Mouse (Mus musculus) G1E (cell line): ENCODE measurements around the gene Fggy. TPM values are rescaled to one million over a fixed set of nuclear protein-coding genes. Genes with fewer than 3 reads are reported as not detected.

Experiments
- ATAC-seq: 2 replicates; pipeline ENCODE4 v1.8.0; 2016; ENCODE audit warnings: mild to moderate bottlenecking; ENCODE audit not compliant: insufficient number of reproducible peaks, poor library complexity, low FRiP score, severe bottlenecking; ENCODE audit errors: extremely low read depth
- DNase-seq: peaks from one replicate; pipeline ENCODE4 v3.0.0; 2012; ENCODE audit warnings: low spot score
- H3K27me3 ChIP-seq: 2 replicates; pipeline ENCODE4 v1.6.1; 2012; ENCODE audit warnings: mild to moderate bottlenecking, low read length, inconsistent platforms; ENCODE audit not compliant: insufficient read depth
- H3K36me3 ChIP-seq: replicated peaks from 2 replicates; pipeline ENCODE3; 2012; ENCODE audit warnings: mild to moderate bottlenecking, inconsistent platforms
- H3K4me1 ChIP-seq: 2 replicates; pipeline ENCODE4 v1.6.1; 2012; ENCODE audit warnings: low read depth, low read length, inconsistent platforms, mixed read lengths; ENCODE audit not compliant: insufficient read depth
- H3K4me3 ChIP-seq: 2 replicates; pipeline ENCODE4 v1.5.1; 2012; ENCODE audit warnings: low read depth, mild to moderate bottlenecking, inconsistent platforms, low read length, moderate library complexity, mixed read lengths
- H3K9me3 ChIP-seq: replicated peaks from 2 replicates; pipeline ENCODE4 v1.6.1; 2012; ENCODE audit warnings: inconsistent platforms
- CTCF ChIP-seq: IDR thresholded peaks from 2 replicates; pipeline ENCODE4 v1.5.1; 2012; ENCODE audit warnings: low read depth, low read length, inconsistent platforms, mixed read lengths
- GATA1 ChIP-seq: IDR thresholded peaks from 2 replicates; pipeline ENCODE4 v1.6.1; 2012; ENCODE audit warnings: borderline replicate concordance, low read length, inconsistent platforms, mixed read lengths
- GATA2 ChIP-seq: IDR thresholded peaks from 2 replicates; pipeline ENCODE4 v1.6.1; 2012; ENCODE audit warnings: low read depth, low read length, inconsistent platforms, borderline replicate concordance
- POLR2AphosphoS5 ChIP-seq: IDR thresholded peaks from 2 replicates; pipeline ENCODE4 v1.6.1; 2012; ENCODE audit warnings: low read depth, low read length, inconsistent platforms; ENCODE audit not compliant: insufficient replicate concordance
- TAL1 ChIP-seq: conservative IDR thresholded peaks from 2 replicates; pipeline ENCODE4 v1.6.1; 2012; ENCODE audit warnings: low read depth, low read length, inconsistent platforms, mixed read lengths
- polyA plus RNA-seq: library from polyadenylated mRNA; stranded (reverse); fragments of >175 nt; gene quantifications from 2 replicates; pipeline ENCODE4 v1.2.3, GENCODE M21; 2012
- total RNA-seq, 2 experiments: library from RNA; stranded (forward) in 1 of 2; stranded (reverse) in 1 of 2; fragments of 200-1000 nt in 1 of 2; fragments of >200 nt in 1 of 2; fragmentation: Nextera tagmentation in 1 of 2; gene quantifications; 2 replicates each; pipeline ENCODE4 v1.2.3; 2014 to 2017

Gene Fggy
- total and polyA plus RNA-seq, 3 experiments = not detected

DNA sequence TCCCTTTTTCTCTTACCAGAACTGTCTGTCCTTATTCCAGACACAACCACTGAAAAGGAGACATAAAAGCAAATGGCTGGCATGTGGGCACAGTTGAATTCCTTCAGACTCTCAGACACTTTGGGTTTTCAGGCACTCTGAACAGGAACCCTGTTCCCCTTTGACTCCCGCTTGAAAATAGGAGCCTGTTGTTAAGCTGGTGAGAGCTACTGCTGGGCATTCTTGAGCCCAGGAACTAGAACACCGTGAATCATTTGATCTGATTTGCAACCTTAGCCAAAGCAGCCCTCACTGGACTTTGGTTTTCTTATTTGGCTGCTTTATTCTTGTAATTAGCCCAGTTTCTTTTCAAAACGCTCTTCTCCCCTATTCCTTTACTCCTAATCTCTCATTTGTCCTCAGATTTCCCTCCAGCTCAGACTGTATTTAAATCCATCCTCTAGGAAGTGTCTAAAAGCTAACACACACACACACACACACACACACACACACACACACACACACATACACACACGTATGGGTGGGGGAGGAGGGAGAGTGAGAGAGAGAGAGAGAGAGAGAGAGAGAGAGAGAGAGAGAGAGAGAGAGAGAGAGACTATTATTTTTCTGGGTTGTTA, 96.1 kb downstream of the Fggy start:
- no peak overlapping the region for H3K4me3 ChIP-seq
- no peaks in the 10 kb centered on the region for H3K36me3 ChIP-seq

DNA sequence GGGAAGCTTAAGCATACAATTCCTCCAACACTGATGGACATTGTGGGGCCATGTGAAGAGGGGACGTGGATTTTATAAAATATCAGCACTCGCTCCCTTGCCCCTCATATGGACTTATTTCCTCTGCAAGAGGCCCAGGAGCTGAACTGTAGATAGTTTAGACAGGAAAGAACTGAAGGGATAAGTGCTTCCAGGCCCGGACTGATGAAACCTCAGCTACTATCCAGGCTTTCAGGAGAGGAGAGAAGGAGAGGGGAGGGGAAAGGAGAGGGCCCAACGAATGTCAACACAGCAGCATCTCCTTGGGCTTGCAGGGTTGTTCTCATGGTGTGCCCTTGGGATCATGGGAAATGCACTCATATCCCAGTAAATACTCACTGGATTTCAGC, 96.6 kb downstream of the Fggy start:
- H3K36me3 ChIP-seq = no peaks in the 10 kb centered on the region
- DNase-seq (no peak), ATAC-seq (no peak)
- no peaks in the 10 kb centered on the region for H3K27me3 ChIP-seq
- no peaks in the 10 kb centered on the region for H3K9me3 ChIP-seq
- no peaks in the 10 kb centered on the region for H3K4me1 ChIP-seq
- H3K4me3 ChIP-seq = no peak overlapping the region
- TF ChIP-seq GATA1 (no peak), POLR2AphosphoS5 (no peak), CTCF (no peak)

More for the DNA sequence above, 96.1 kb downstream of the Fggy start:
- Histone ChIP-seq H3K9me3 (no peaks in the 10 kb centered on the region), H3K27me3 (no peaks in the 10 kb centered on the region), H3K4me1 (no peaks in the 10 kb centered on the region)
- DNase-seq (no peak), ATAC-seq (no peak)
- no peak for TF ChIP-seq GATA2
- no peak for TF ChIP-seq CTCF
- TF ChIP-seq GATA1 = no peak
- no peak for TF ChIP-seq POLR2AphosphoS5
- TF ChIP-seq TAL1 = no peak

DNA sequence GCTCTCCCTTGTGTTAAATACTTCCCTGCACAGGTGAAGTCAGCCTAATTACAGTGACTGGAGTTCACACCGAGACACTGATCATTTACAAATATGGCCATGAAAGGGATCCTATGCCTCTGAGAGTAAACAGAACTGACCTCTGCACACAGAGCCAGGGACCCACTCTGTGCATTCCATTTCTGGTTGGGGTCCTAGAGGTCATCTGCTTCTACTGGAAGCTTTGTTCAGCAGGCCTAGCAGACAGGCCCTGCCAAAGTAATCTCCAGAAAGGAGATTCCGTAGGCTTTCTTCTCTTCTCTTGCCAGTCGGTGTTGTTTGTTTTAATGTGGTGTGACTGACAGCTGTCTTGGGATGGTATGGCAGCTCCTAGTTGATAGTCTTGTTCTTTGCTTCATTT, 101.7 kb downstream of the Fggy start:
- H3K4me1 ChIP-seq = no peaks in the 10 kb centered on the region
- TF ChIP-seq CTCF (no peak), TAL1 (no peak), GATA2 (no peak), GATA1 (no peak), POLR2AphosphoS5 (no peak)
- ATAC-seq (no peak), DNase-seq (no peak)
- H3K27me3 ChIP-seq = no peaks in the 10 kb centered on the region
- no peaks in the 10 kb centered on the region for H3K9me3 ChIP-seq
- no peak overlapping the region for H3K4me3 ChIP-seq
- H3K36me3 ChIP-seq = no peaks in the 10 kb centered on the region

DNA sequence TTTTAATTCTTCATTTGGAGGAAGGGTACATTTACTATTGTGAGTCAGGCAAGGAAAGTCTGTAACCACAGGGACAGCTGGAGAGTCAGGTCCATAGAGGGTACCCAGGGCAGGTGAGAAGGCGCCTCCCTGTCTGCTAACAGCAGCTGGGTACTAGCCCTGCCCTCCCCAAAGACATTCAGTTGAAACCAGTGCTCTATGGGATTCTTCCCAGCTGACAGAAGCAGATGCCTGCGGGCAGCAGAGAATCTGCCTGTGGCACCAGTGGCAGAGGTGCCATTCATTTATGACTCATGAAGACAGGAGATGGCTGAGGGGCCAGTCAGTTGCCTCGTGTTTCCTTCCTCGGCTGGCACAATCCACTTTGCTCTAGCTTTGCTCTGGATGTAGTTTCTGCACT, 106.3 kb downstream of the Fggy start:
- DNase-seq (no peak), ATAC-seq (no peak)
- Histone ChIP-seq H3K9me3 (no peaks in the 10 kb centered on the region), H3K4me1 (no peaks in the 10 kb centered on the region), H3K36me3 (no peaks in the 10 kb centered on the region), H3K4me3 (no peak overlapping the region), H3K27me3 (no peaks in the 10 kb centered on the region)
- no peak for TF ChIP-seq GATA2
- TF ChIP-seq GATA1 = no peak
- no peak for TF ChIP-seq POLR2AphosphoS5
- TF ChIP-seq CTCF = no peak
- no peak for TF ChIP-seq TAL1

DNA sequence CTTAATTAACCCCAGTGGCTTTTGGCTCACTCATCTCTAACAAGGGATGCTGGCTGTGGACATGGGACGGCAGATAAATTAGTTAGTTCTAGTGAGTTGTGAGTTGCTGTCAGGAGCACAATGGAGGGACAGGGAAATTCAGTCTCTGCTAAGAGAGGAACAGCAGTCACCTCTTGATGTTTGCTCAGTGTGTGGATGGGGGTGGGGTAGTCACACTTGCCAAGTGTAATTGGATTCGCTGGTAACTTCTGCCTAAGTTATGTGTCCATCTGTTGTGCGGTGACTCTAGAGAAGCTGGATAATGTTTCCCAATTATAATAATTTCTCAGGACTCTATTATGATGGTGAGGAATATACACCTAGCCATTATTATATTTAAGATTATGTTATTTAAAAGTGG, 107.0 kb downstream of the Fggy start:
- no peaks in the 10 kb centered on the region for H3K9me3 ChIP-seq
- DNase-seq = no peak
- H3K4me3 ChIP-seq = no peak overlapping the region
- H3K4me1 ChIP-seq = no peaks in the 10 kb centered on the region
- no peaks in the 10 kb centered on the region for H3K27me3 ChIP-seq
- no peak for TF ChIP-seq GATA1
- no peak for TF ChIP-seq GATA2
- TF ChIP-seq TAL1 = no peak
- TF ChIP-seq POLR2AphosphoS5 = no peak
- no peak for TF ChIP-seq CTCF
- no peaks in the 10 kb centered on the region for H3K36me3 ChIP-seq
- no peak for ATAC-seq

DNA sequence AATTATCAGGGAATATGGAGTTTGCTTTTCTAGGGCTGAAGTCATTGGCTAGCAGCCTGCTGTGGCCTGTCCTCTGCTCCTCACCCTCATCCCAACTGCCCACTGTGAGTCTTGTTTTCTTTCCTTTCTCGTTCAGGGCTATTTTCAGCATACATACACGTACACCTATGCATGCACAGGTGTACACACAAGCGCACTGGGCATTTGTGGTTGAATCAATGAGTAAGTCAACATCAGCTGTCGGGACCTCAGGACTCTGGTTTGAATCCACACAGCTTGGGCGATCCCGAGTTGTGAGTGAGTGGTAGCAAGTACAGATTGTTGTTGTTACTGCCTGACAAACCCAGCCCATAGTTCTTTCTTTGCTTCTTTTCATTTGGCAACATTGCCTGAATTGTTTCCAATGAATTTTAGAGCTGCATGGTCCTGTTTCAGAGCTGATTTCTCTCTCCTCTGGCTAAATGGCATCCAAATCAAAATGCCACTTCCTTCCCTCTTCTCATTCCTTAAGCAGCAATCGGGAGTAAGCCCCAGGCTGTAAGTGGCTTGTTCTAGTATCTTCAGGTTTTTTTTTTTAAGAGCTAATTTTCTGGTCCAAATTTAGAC, 109.1 kb downstream of the Fggy start:
- ATAC-seq = no peak
- Histone ChIP-seq H3K36me3 (no peaks in the 10 kb centered on the region), H3K4me1 (no peaks in the 10 kb centered on the region), H3K4me3 (no peak overlapping the region), H3K27me3 (no peaks in the 10 kb centered on the region), H3K9me3 (no peaks in the 10 kb centered on the region)
- TF ChIP-seq TAL1 = no peak
- no peak for TF ChIP-seq POLR2AphosphoS5
- TF ChIP-seq GATA2 = no peak
- no peak for TF ChIP-seq CTCF
- TF ChIP-seq GATA1 = no peak
- DNase-seq = no peak
